Comparison of ENCODE assay signal across 8 mouse cellular contexts in the genomic region with DNA sequence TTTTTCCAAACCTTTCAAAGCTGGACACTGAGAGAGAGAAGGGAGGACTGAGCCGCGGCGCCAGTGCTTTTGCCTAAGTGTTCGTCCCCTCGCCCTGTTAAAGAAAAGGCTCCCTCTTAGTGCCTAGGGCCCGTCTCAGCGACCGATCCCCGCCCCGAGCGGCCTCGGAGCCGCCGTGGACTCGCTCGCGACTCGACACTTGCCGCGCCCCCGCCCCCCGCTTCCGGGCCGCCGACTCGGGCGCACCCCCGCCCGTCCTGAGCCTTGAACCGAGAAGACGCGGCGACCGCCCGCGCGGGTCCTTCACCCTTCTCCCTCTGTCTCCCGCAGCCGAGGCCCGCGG. TPM values are rescaled to one million over a fixed set of nuclear protein-coding genes. Genes with fewer than 3 reads are reported as not detected.
DNase-seq lines count a peak whose midpoint lies in the region; ATAC-seq and TF ChIP-seq lines count a peak whose summit lies in the region.

No protein-coding gene starts in this region.

- intact Hi-C loops in heart, postnatal 10 days (cut with DNase I), result loop anchor here (2.0 kb wide), 2 partner anchors 172 to 362 kb away; a partner anchor contains a TSS

- H3K27ac ChIP-seq in heart, embryonic 14.5 days (replicated peaks in 1 of 2; ENCODE audit: control insufficient read depth in 1 of 2, insufficient read depth in 1 of 2, low read depth in 2 of 2, low read length in 2 of 2), result peak overlapping the region; percentile 88 to 98
- H3K27ac ChIP-seq in ES-Bruce4 (ENCODE audit: insufficient read depth, low read length), result no peak overlapping the region
- peak overlapping the region; percentile 100 for H3K27ac ChIP-seq in forebrain, embryonic 16.5 days (ENCODE audit: low read length)
- peak overlapping the region; percentile 99 for H3K27ac ChIP-seq in liver, postnatal 0 days (ENCODE audit: low read depth)

- H3K4me1 ChIP-seq in heart, embryonic 14.5 days (ENCODE audit: control insufficient read depth in 2 of 2, insufficient read depth in 2 of 2, low read length in 2 of 2), result peaks cover 0 to 18% of the 10 kb centered on the region in 2 experiments; a peak in 2 of 4 replicates
- no peaks in the 10 kb centered on the region for H3K4me1 ChIP-seq in ES-Bruce4 (ENCODE audit: control insufficient read depth, insufficient read depth, low read length)
- peaks cover 24% of the 10 kb centered on the region for H3K4me1 ChIP-seq in forebrain, embryonic 16.5 days (replicated peaks; ENCODE audit: control insufficient read depth, insufficient read depth, low read length)
- peaks cover 15% of the 10 kb centered on the region for H3K4me1 ChIP-seq in liver, postnatal 0 days (ENCODE audit: insufficient read depth)

- no peak for ATAC-seq in heart, embryonic 14.5 days (ENCODE audit: insufficient number of reproducible peaks, insufficient read depth, low FRiP score, low read depth)
- no peak; the same call in 1 of the 2 replicates for ATAC-seq in forebrain, embryonic 16.5 days
- ATAC-seq in liver, postnatal 0 days, result peak; percentile 43

- peaks cover 31% of the 10 kb centered on the region for H3K36me3 ChIP-seq in heart, embryonic 14.5 days (ENCODE audit: control insufficient read depth, insufficient read depth, low read length)
- H3K36me3 ChIP-seq in ES-Bruce4 (ENCODE audit: control insufficient read depth, insufficient read depth, low read length, poor library complexity, severe bottlenecking), result peaks cover 23% of the 10 kb centered on the region
- H3K36me3 ChIP-seq in forebrain, embryonic 16.5 days (ENCODE audit: control insufficient read depth, insufficient read depth), result peaks cover 10% of the 10 kb centered on the region
- peaks cover 9% of the 10 kb centered on the region; the same call in 1 of the 2 replicates for H3K36me3 ChIP-seq in liver, postnatal 0 days (replicated peaks; ENCODE audit: insufficient read depth, low read length)

- DNase-seq in heart, postnatal 10 days, result no peak
- no peak for DNase-seq in liver, postnatal 0 days
- DNase-seq in layer of hippocampus, postnatal 25 days (ENCODE audit: extremely low spot score in 1 of 2, low spot score in 1 of 2), result no peak
- no peak for DNase-seq in thymus, postnatal 0 days (ENCODE audit: low spot score)
- no peak for DNase-seq in kidney, postnatal 36 days

- H3K4me3 ChIP-seq in heart, embryonic 14.5 days (ENCODE audit: control insufficient read depth in 1 of 2, insufficient read depth in 1 of 2, low read depth in 1 of 2, low read length in 2 of 2), result peak overlapping the region; percentile 93 to 95
- peak overlapping the region; percentile 80 for H3K4me3 ChIP-seq in ES-Bruce4 (ENCODE audit: low read depth, low read length)
- peak overlapping the region; percentile 89 for H3K4me3 ChIP-seq in forebrain, embryonic 16.5 days (replicated peaks; ENCODE audit: low read length)
- H3K4me3 ChIP-seq in liver, postnatal 0 days (ENCODE audit: low read depth, low read length), result peak overlapping the region; percentile 90

- TF ChIP-seq CTCF in ES-Bruce4 (IDR thresholded peaks at IDR 0.05; ENCODE audit: low read depth, low read length), result no peak
- TF ChIP-seq CTCF in liver, postnatal 0 days (IDR thresholded peaks at IDR 0.05; ENCODE audit: low read depth), result no peak

- no peaks in the 10 kb centered on the region for H3K27me3 ChIP-seq in heart, embryonic 14.5 days (ENCODE audit: control insufficient read depth, insufficient read depth, low read length)
- no peaks in the 10 kb centered on the region for H3K27me3 ChIP-seq in ES-Bruce4 (ENCODE audit: control insufficient read depth, insufficient read depth, low read length, poor library complexity, severe bottlenecking)
- 0 out of 2 replicates have a peak, but pooled peaks cover 4% of the 10 kb centered on the region for H3K27me3 ChIP-seq in forebrain, embryonic 16.5 days (replicated peaks; ENCODE audit: control insufficient read depth, insufficient read depth, low read length)
- H3K27me3 ChIP-seq in liver, postnatal 0 days (ENCODE audit: insufficient read depth, low read length), result 0 out of 2 replicates have a peak, but pooled peaks cover 3% of the 10 kb centered on the region

- TF ChIP-seq EP300 in ES-Bruce4 (IDR thresholded peaks at IDR 0.05; ENCODE audit: insufficient read depth, low read depth, low read length), result no peak
- TF ChIP-seq EP300 in liver, postnatal 0 days (IDR thresholded peaks at IDR 0.05; ENCODE audit: low read depth), result no peak

- H3K4me2 ChIP-seq in heart, embryonic 14.5 days (ENCODE audit: low read length), result peak overlapping the region; percentile 93
- peak overlapping the region; percentile 70 for H3K4me2 ChIP-seq in forebrain, embryonic 16.5 days (ENCODE audit: low read length)
- H3K4me2 ChIP-seq in liver, postnatal 0 days (ENCODE audit: low read depth, low read length), result peak overlapping the region; percentile 89

- peak overlapping the region; percentile 94 for H3K9ac ChIP-seq in heart, embryonic 14.5 days (ENCODE audit: low read length)
- peak overlapping the region; percentile 91 for H3K9ac ChIP-seq in ES-Bruce4 (ENCODE audit: low read depth, poor library complexity, severe bottlenecking)
- H3K9ac ChIP-seq in forebrain, embryonic 16.5 days (replicated peaks; ENCODE audit: low read depth, low read length), result peak overlapping the region; percentile 91
- peak overlapping the region; percentile 95 for H3K9ac ChIP-seq in liver, postnatal 0 days (replicated peaks)

- under 1% methylated on average over 41 of the region's 41 CpGs for WGBS in heart, embryonic 14.5 days
- 0% methylated on average over 41 of the region's 41 CpGs for WGBS in forebrain, embryonic 16.5 days
- WGBS in liver, postnatal 0 days (ENCODE audit: insufficient replicate concordance), result under 1% methylated on average over 39 of the region's 41 CpGs

- TF ChIP-seq POLR2A in ES-Bruce4 (IDR thresholded peaks at IDR 0.05; ENCODE audit: insufficient read depth, low read length), result no peak

- H3K9me3 ChIP-seq in heart, embryonic 14.5 days (ENCODE audit: control insufficient read depth, low read length), result no peaks in the 10 kb centered on the region
- no peaks in the 10 kb centered on the region for H3K9me3 ChIP-seq in ES-Bruce4 (replicated peaks; ENCODE audit: control insufficient read depth, insufficient read depth, low read length, poor library complexity, severe bottlenecking)
- no peaks in the 10 kb centered on the region for H3K9me3 ChIP-seq in forebrain, embryonic 16.5 days (ENCODE audit: control insufficient read depth, low read length)
- H3K9me3 ChIP-seq in liver, postnatal 0 days (ENCODE audit: low read length), result no peaks in the 10 kb centered on the region

RNA-seq across cellular contexts. Expression of a gene that starts 0.3 kb away (rescaled TPM):
- polyA plus RNA-seq in heart, embryonic 14.5 days (2014; fragmentation: Nextera tagmentation; extraction: Ambion mirVana), result 31.2 and 33.4 TPM in 2 replicates
- 10 to 100 TPM; 32.1 to 33.1 TPM for total RNA-seq in heart, postnatal 10 days (2021)
- polyA plus RNA-seq in ES-Bruce4 (2011; ENCODE audit: insufficient read depth, insufficient read length, low read depth, missing spikeins), result 42.6 and 49.3 TPM in 2 replicates
- polyA plus RNA-seq in forebrain, embryonic 16.5 days (2015; fragmentation: Nextera tagmentation; extraction: Ambion mirVana), result 60.1 and 67.5 TPM in 2 replicates
- polyA plus RNA-seq in liver, postnatal 0 days (2015; fragmentation: Nextera tagmentation; extraction: Ambion mirVana), result 6.6 and 8.8 TPM in 2 replicates
- 10 to 100 TPM; 35.1 to 38.5 TPM for total RNA-seq in layer of hippocampus, postnatal 25 days (2021)
- polyA plus RNA-seq in thymus, postnatal 0 days (2015; fragmentation: Nextera tagmentation; extraction: Ambion mirVana), result 40.3 and 44.5 TPM in 2 replicates
